In genomic region chr10:81641978-81642647, GRCm38 (mm10) we compare ENCODE assay signal across 8 mouse cellular contexts. TPM values are rescaled to one million over a fixed set of nuclear protein-coding genes. Genes with fewer than 3 reads are reported as not detected.
DNase-seq lines count a peak whose midpoint lies in the region; ATAC-seq and TF ChIP-seq lines count a peak whose summit lies in the region.

No protein-coding gene starts in this region.

- peak; percentile 19 for DNase-seq in adrenal gland, postnatal 10 days
- no peak for DNase-seq in adrenal gland, postnatal 14 days
- DNase-seq in lung, postnatal 0 days (ENCODE audit: low spot score) = no peak
- DNase-seq in lung, postnatal 4 days = no peak
- DNase-seq in midbrain, embryonic 14.5 days = no peak
- no peak for DNase-seq in spleen, adult 18-20 months
- no peak for DNase-seq in retina, embryonic 14.5 days (ENCODE audit: low spot score)

- H3K9ac ChIP-seq in lung, postnatal 0 days (replicated peaks; ENCODE audit: low read depth) = 0 out of 2 replicates have a peak overlapping the region, but pooled peaks have one; percentile 61
- H3K9ac ChIP-seq in hindbrain, embryonic 12.5 days = peak overlapping the region; percentile 92
- H3K9ac ChIP-seq in midbrain, embryonic 14.5 days (replicated peaks; ENCODE audit: low read length) = peak overlapping the region; percentile 95

- H3K36me3 ChIP-seq in lung, postnatal 0 days (ENCODE audit: insufficient read depth, low read length) = no peaks in the 10 kb centered on the region
- no peaks in the 10 kb centered on the region for H3K36me3 ChIP-seq in hindbrain, embryonic 12.5 days
- no peaks in the 10 kb centered on the region for H3K36me3 ChIP-seq in midbrain, embryonic 14.5 days (ENCODE audit: control insufficient read depth, insufficient read depth, low read length)

- peak overlapping the region; percentile 64; the same call in 1 of the 2 replicates for H3K4me3 ChIP-seq in lung, postnatal 0 days (ENCODE audit: low read depth, low read length)
- H3K4me3 ChIP-seq in hindbrain, embryonic 12.5 days = peak overlapping the region; percentile 61
- peak overlapping the region; percentile 70 for H3K4me3 ChIP-seq in midbrain, embryonic 14.5 days (replicated peaks; ENCODE audit: low read depth, low read length)

- TF ChIP-seq EP300 in lung, postnatal 0 days (IDR thresholded peaks at IDR 0.05) = no peak

- ATAC-seq in lung, postnatal 0 days = no peak
- no peak for ATAC-seq in hindbrain, embryonic 12.5 days (ENCODE audit: low FRiP score)
- no peak for ATAC-seq in midbrain, embryonic 14.5 days (ENCODE audit: low FRiP score, low TSS enrichment)

- no peaks in the 10 kb centered on the region for H3K27me3 ChIP-seq in lung, postnatal 0 days (replicated peaks; ENCODE audit: insufficient read depth, low read length)
- no peaks in the 10 kb centered on the region; the same call in 1 of the 2 replicates for H3K27me3 ChIP-seq in hindbrain, embryonic 12.5 days
- no peaks in the 10 kb centered on the region for H3K27me3 ChIP-seq in midbrain, embryonic 14.5 days (ENCODE audit: control insufficient read depth, insufficient read depth, low read length)

- TF ChIP-seq CTCF in lung, postnatal 0 days (IDR thresholded peaks at IDR 0.05) = no peak

- peaks cover 5% of the 10 kb centered on the region; the same call in 1 of the 2 replicates for H3K4me1 ChIP-seq in lung, postnatal 0 days (ENCODE audit: insufficient read depth, low read depth, low read length)
- peaks cover 26% of the 10 kb centered on the region for H3K4me1 ChIP-seq in hindbrain, embryonic 12.5 days
- peaks cover 22% of the 10 kb centered on the region for H3K4me1 ChIP-seq in midbrain, embryonic 14.5 days (ENCODE audit: control insufficient read depth, insufficient read depth, low read length)

- H3K27ac ChIP-seq in lung, postnatal 0 days (ENCODE audit: low read length) = no peak overlapping the region
- H3K27ac ChIP-seq in hindbrain, embryonic 12.5 days = no peak overlapping the region
- H3K27ac ChIP-seq in midbrain, embryonic 14.5 days (replicated peaks; ENCODE audit: low read depth, low read length) = no peak overlapping the region

- H3K9me3 ChIP-seq in lung, postnatal 0 days (ENCODE audit: low read length) = no peaks in the 10 kb centered on the region
- no peaks in the 10 kb centered on the region for H3K9me3 ChIP-seq in hindbrain, embryonic 12.5 days (replicated peaks)
- no peaks in the 10 kb centered on the region for H3K9me3 ChIP-seq in midbrain, embryonic 14.5 days (ENCODE audit: control insufficient read depth, low read length)

- H3K4me2 ChIP-seq in lung, postnatal 0 days (replicated peaks; ENCODE audit: low read depth, low read length) = peak overlapping the region; percentile 63
- H3K4me2 ChIP-seq in hindbrain, embryonic 12.5 days (replicated peaks) = peak overlapping the region; percentile 81
- H3K4me2 ChIP-seq in midbrain, embryonic 14.5 days (ENCODE audit: low read length) = peak overlapping the region; percentile 96

- 70% methylated on average over 8 of the region's 8 CpGs for WGBS in lung, postnatal 0 days
- WGBS in hindbrain, embryonic 12.5 days = 75% methylated on average over 8 of the region's 8 CpGs
- 78% methylated on average over 8 of the region's 8 CpGs for WGBS in midbrain, embryonic 14.5 days

RNA-seq across cellular contexts. Expression of gene Gm10778, which starts 6.7 kb away (rescaled TPM):
- 1 to 10 TPM; 2.8 to 3.2 TPM for total RNA-seq in adrenal gland, postnatal 10 days (2021)
- total RNA-seq in adrenal gland, postnatal 14 days (2021) = 2.1 and 3.3 TPM in 2 replicates
- 2.6 and 2.9 TPM in 2 replicates for polyA plus RNA-seq in lung, postnatal 0 days (2015; fragmentation: Nextera tagmentation; extraction: Ambion mirVana)
- 5.2 and 5.6 TPM in 2 replicates for polyA plus RNA-seq in hindbrain, embryonic 12.5 days (2016; fragmentation: Nextera tagmentation; extraction: Ambion mirVana)
- 7.8 and 8.2 TPM in 2 replicates for polyA plus RNA-seq in midbrain, embryonic 14.5 days (2014; fragmentation: Nextera tagmentation; extraction: Ambion mirVana)

RNA-seq across cellular contexts. Expression of gene Ankrd24, which starts 13.8 kb away (rescaled TPM):
- total RNA-seq in adrenal gland, postnatal 10 days (2021) = 10 to 100 TPM; 15.2 to 26.7 TPM
- 18.1 and 22.5 TPM in 2 replicates for total RNA-seq in adrenal gland, postnatal 14 days (2021)
- 4.4 and 5.3 TPM in 2 replicates for polyA plus RNA-seq in lung, postnatal 0 days (2015; fragmentation: Nextera tagmentation; extraction: Ambion mirVana)
- 8.6 and 10.5 TPM in 2 replicates for polyA plus RNA-seq in hindbrain, embryonic 12.5 days (2016; fragmentation: Nextera tagmentation; extraction: Ambion mirVana)
- 8.9 and 16.8 TPM in 2 replicates for polyA plus RNA-seq in midbrain, embryonic 14.5 days (2014; fragmentation: Nextera tagmentation; extraction: Ambion mirVana)

RNA-seq across cellular contexts. Expression of gene Sirt6, which starts 14.5 kb away (rescaled TPM):
- total RNA-seq in adrenal gland, postnatal 10 days (2021) = 10 to 100 TPM; 17.3 to 24.7 TPM
- 22.2 and 24.3 TPM in 2 replicates for total RNA-seq in adrenal gland, postnatal 14 days (2021)
- 24.1 and 24.2 TPM in 2 replicates for polyA plus RNA-seq in lung, postnatal 0 days (2015; fragmentation: Nextera tagmentation; extraction: Ambion mirVana)
- 52.7 and 55.5 TPM in 2 replicates for polyA plus RNA-seq in hindbrain, embryonic 12.5 days (2016; fragmentation: Nextera tagmentation; extraction: Ambion mirVana)
- 47.7 and 58.1 TPM in 2 replicates for polyA plus RNA-seq in midbrain, embryonic 14.5 days (2014; fragmentation: Nextera tagmentation; extraction: Ambion mirVana)

RNA-seq across cellular contexts. Expression of gene BC025920, which starts 36.0 kb away (rescaled TPM):
- total RNA-seq in adrenal gland, postnatal 10 days (2021) = 1 to 10 TPM; 1.1 to 1.8 TPM
- total RNA-seq in adrenal gland, postnatal 14 days (2021) = 2.0 TPM in 2 replicates
- 0.07 and 0.29 TPM in 2 replicates for polyA plus RNA-seq in lung, postnatal 0 days (2015; fragmentation: Nextera tagmentation; extraction: Ambion mirVana)
- 1.2 and 1.3 TPM in 2 replicates for polyA plus RNA-seq in hindbrain, embryonic 12.5 days (2016; fragmentation: Nextera tagmentation; extraction: Ambion mirVana)
- 0.74 and 1.1 TPM in 2 replicates for polyA plus RNA-seq in midbrain, embryonic 14.5 days (2014; fragmentation: Nextera tagmentation; extraction: Ambion mirVana)

RNA-seq across cellular contexts. Expression of gene Tle6, which starts 41.2 kb away (rescaled TPM):
- 10 to 100 TPM in 1 of 2 experiments, 1 to 10 TPM in 1; 8.7 to 10.8 TPM for total RNA-seq in adrenal gland, postnatal 10 days (2021)
- 10.1 and 15.3 TPM in 2 replicates for total RNA-seq in adrenal gland, postnatal 14 days (2021)
- 12.8 and 18.5 TPM in 2 replicates for polyA plus RNA-seq in lung, postnatal 0 days (2015; fragmentation: Nextera tagmentation; extraction: Ambion mirVana)
- polyA plus RNA-seq in hindbrain, embryonic 12.5 days (2016; fragmentation: Nextera tagmentation; extraction: Ambion mirVana) = 8.2 and 8.3 TPM in 2 replicates
- polyA plus RNA-seq in midbrain, embryonic 14.5 days (2014; fragmentation: Nextera tagmentation; extraction: Ambion mirVana) = 3.2 and 3.5 TPM in 2 replicates
